Mouse (Mus musculus) brain, embryonic 14.5 days (tissue): ENCODE data around the gene Comp.

Experiments used
- CTCF ChIP-seq: fragments of 200-500 bp; IDR thresholded peaks from 2 replicates; pipeline ENCODE4 v1.5.1; 2012; ENCODE audit warnings: inconsistent platforms, mild to moderate bottlenecking, moderate library complexity, borderline replicate concordance; ENCODE audit not compliant: insufficient read depth, insufficient read length; ENCODE audit errors: extremely low read depth
- POLR2A ChIP-seq: fragments of 200-500 bp; IDR thresholded peaks from 2 replicates; pipeline ENCODE4 v1.6.1; 2012; ENCODE audit warnings: mild to moderate bottlenecking, inconsistent platforms, borderline replicate concordance; ENCODE audit not compliant: poor library complexity, insufficient read depth, insufficient read length, severe bottlenecking; ENCODE audit errors: extremely low read depth

DNA sequence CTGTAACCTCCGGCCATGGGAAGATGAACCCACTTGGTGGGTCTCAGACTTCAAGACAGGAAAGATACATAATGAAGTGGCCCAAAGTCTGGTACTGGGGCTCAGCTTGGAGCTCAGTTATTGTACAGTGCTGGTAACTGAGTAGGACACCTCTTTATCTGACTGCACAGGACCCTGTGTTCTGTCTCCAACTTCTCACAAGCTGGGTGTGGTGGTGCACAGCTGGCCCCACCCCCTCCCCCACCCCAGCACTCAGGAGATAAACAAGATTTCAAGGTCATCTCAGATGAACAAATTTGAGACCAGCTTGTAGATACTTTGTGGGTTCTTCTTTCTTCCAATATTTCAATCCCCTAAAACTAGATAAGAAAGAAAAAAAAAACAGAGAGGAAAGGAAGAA, 17.2 kb upstream of the Comp start:
- TF ChIP-seq CTCF = no peak
- TF ChIP-seq POLR2A = no peak
